Mouse (Mus musculus): ENCODE data around the gene Rabgap1.

- TF ChIP-seq CTCF (IDR thresholded peaks at IDR 0.05; ENCODE audit: control insufficient read depth, insufficient read depth, insufficient replicate concordance, low read depth, low read length) (no peak), POLR2A (IDR thresholded peaks at IDR 0.05; ENCODE audit: control insufficient read depth, low read depth, low read length) (no peak)
Measured at GRCm38 (mm10) chr2:37569888-37570287, 126.8 kb downstream of the Rabgap1 start.

All from testis, adult 2 months (tissue).